ENCODE assay signal across 9 mouse cellular contexts in the genomic region with DNA sequence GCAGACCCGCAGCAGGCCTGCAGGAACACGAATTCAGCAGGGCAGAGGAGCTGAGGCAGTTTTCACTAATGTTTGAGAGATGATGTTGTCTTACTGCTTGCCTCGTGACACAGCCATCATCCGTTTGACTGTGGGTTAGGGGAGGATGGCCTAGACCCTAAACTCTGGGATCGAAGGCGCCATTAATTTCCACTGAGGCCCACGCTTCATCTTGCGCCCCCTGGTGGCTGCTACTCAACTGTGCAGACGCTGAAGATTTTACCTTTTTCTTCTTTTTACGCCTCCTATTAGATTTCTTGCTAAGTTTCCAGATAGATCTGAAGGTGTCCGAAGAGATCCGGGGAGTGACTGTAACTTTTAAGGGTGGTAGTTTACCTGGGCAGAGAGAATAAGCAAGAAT. TPM values are rescaled to one million over a fixed set of nuclear protein-coding genes. Genes with fewer than 3 reads are reported as not detected.
DNase-seq lines count a peak whose midpoint lies in the region; ATAC-seq and TF ChIP-seq lines count a peak whose summit lies in the region.
"Had no signal": no experiment of that assay in that cellular context is flagged by ENCODE, and none has a peak within 500 bp of the region (broad histone marks: within the 10 kb centered on the region; RNA-seq: fewer than 3 reads in every experiment).

No protein-coding gene starts in this region.

- no peak overlapping the region for H3K4me2 ChIP-seq in heart, embryonic 12.5 days
- no peak overlapping the region for H3K4me2 ChIP-seq in embryonic facial prominence, embryonic 11.5 days (ENCODE audit: low read depth, low read length)

- H3K9ac ChIP-seq in heart, adult 2 months (ENCODE audit: low read depth, low read length): no peak overlapping the region
- no peak overlapping the region for H3K9ac ChIP-seq in heart, embryonic 12.5 days
- H3K9ac ChIP-seq in embryonic facial prominence, embryonic 11.5 days (replicated peaks; ENCODE audit: low read length): no peak overlapping the region

- 34% methylated on average over 12 of the region's 12 CpGs for WGBS in heart, adult 2 months
- WGBS in heart, embryonic 12.5 days: 41% methylated on average over 12 of the region's 12 CpGs
- WGBS in embryonic facial prominence, embryonic 11.5 days: 41% methylated on average over 12 of the region's 12 CpGs

- 0 out of 2 replicates have a peak, but pooled peaks have one; percentile 37 for TF ChIP-seq EP300 in heart, adult 2 months (IDR thresholded peaks at IDR 0.05; ENCODE audit: insufficient read depth, low read depth, low read length)

- intact Hi-C loops in heart, adult 2 months (cut with DNase I): loop anchor here (1.0 kb wide), 2 partner anchors 142 to 207 kb away; no protein-coding TSS in a partner anchor

- peak; percentile 87 for TF ChIP-seq CTCF in heart, adult 2 months (IDR thresholded peaks at IDR 0.05)

- no peaks in the 10 kb centered on the region for H3K27me3 ChIP-seq in heart, adult 2 months (ENCODE audit: control insufficient read depth, insufficient read depth, low read length)
- H3K27me3 ChIP-seq in heart, embryonic 12.5 days (replicated peaks): no peaks in the 10 kb centered on the region
- H3K27me3 ChIP-seq in embryonic facial prominence, embryonic 11.5 days (ENCODE audit: control insufficient read depth, insufficient read depth, low read length): no peaks in the 10 kb centered on the region

- no peak for TF ChIP-seq POLR2A in heart, adult 2 months (IDR thresholded peaks at IDR 0.05; ENCODE audit: insufficient read depth, low read depth, low read length)

- no peak overlapping the region for H3K4me3 ChIP-seq in heart, adult 2 months
- H3K4me3 ChIP-seq in heart, embryonic 12.5 days: no peak overlapping the region
- H3K4me3 ChIP-seq in embryonic facial prominence, embryonic 11.5 days (ENCODE audit: low read depth, low read length): no peak overlapping the region

- ATAC-seq in heart, embryonic 12.5 days (ENCODE audit: insufficient number of reproducible peaks, low FRiP score): no peak
- ATAC-seq in embryonic facial prominence, embryonic 11.5 days (replicated peaks; ENCODE audit: insufficient number of reproducible peaks, low FRiP score, low TSS enrichment, low read depth): no peak
- ATAC-seq in neutrophil, adult 5-6 weeks (ENCODE audit: extremely low read depth, insufficient number of reproducible peaks, low FRiP score, poor library complexity, severe bottlenecking): peak; percentile 60

- DNase-seq in heart, adult 2 months: peak; percentile 23 to 61
- DNase-seq in 416B (ENCODE audit: low read depth): peak; percentile 61
- peak; percentile 63 for DNase-seq in T-cell, adult 2 months (ENCODE audit: low spot score)
- DNase-seq in embryonic facial prominence, embryonic 11.5 days (ENCODE audit: low spot score): peak; percentile 68
- DNase-seq in kidney, postnatal 25 days: peak; percentile 43 to 66
- no peak for DNase-seq in urinary bladder, adult 2 months (ENCODE audit: low spot score)

- H3K79me2 ChIP-seq in heart, adult 2 months (replicated peaks; ENCODE audit: control insufficient read depth, insufficient read depth, low read length): no peaks in the 10 kb centered on the region

- H3K27ac ChIP-seq in heart, adult 2 months: no peak overlapping the region
- H3K27ac ChIP-seq in heart, embryonic 12.5 days (ENCODE audit: poor library complexity, severe bottlenecking): no peak overlapping the region
- no peak overlapping the region for H3K27ac ChIP-seq in embryonic facial prominence, embryonic 11.5 days (replicated peaks; ENCODE audit: low read depth, low read length)

- H3K9me3 ChIP-seq in heart, embryonic 12.5 days (replicated peaks): no peaks in the 10 kb centered on the region
- H3K9me3 ChIP-seq in embryonic facial prominence, embryonic 11.5 days (replicated peaks; ENCODE audit: control insufficient read depth, low read length): no peaks in the 10 kb centered on the region

- peaks cover 2% of the 10 kb centered on the region; the same call in 1 of the 2 replicates for H3K4me1 ChIP-seq in heart, adult 2 months (ENCODE audit: control insufficient read depth, insufficient read depth, low read length)
- H3K4me1 ChIP-seq in heart, embryonic 12.5 days (replicated peaks): 0 out of 2 replicates have a peak, but pooled peaks cover 8% of the 10 kb centered on the region
- no peaks in the 10 kb centered on the region for H3K4me1 ChIP-seq in embryonic facial prominence, embryonic 11.5 days (ENCODE audit: control insufficient read depth, insufficient read depth, low read length)

- H3K36me3 ChIP-seq in heart, adult 2 months (ENCODE audit: control insufficient read depth, insufficient read depth, low read length): no peaks in the 10 kb centered on the region
- no peaks in the 10 kb centered on the region for H3K36me3 ChIP-seq in heart, embryonic 12.5 days
- no peaks in the 10 kb centered on the region for H3K36me3 ChIP-seq in embryonic facial prominence, embryonic 11.5 days (replicated peaks; ENCODE audit: control insufficient read depth, insufficient read depth, low read depth, low read length)

RNA-seq across cellular contexts. Expression of a gene that starts 13.3 kb away (rescaled TPM):
- 10 to 100 TPM; 75.8 to 84.5 TPM for total RNA-seq in heart, adult 2 months (2021)
- 195 and 197 TPM in 2 replicates for polyA plus RNA-seq in heart, adult 2 months (2012; rRNA removed)
- 235 and 244 TPM in 2 replicates for polyA plus RNA-seq in heart, embryonic 12.5 days (2016; fragmentation: Nextera tagmentation; extraction: Ambion mirVana)
- 301 and 308 TPM in 2 replicates for polyA plus RNA-seq in embryonic facial prominence, embryonic 11.5 days (2014; fragmentation: Nextera tagmentation; extraction: Ambion mirVana)
- total RNA-seq in neutrophil, adult 5-6 weeks (2017): 19.0 and 31.1 TPM in 2 replicates
- 208 and 227 TPM in 2 replicates for polyA plus RNA-seq in urinary bladder, adult 2 months (2012; rRNA removed)

RNA-seq across cellular contexts. Expression of a gene that starts 33.3 kb away (rescaled TPM):
- not detected for total RNA-seq in heart, adult 2 months (2021)
- polyA plus RNA-seq in heart, adult 2 months (2012; rRNA removed): not detected in 2 replicates
- not detected in 2 replicates for polyA plus RNA-seq in heart, embryonic 12.5 days (2016; fragmentation: Nextera tagmentation; extraction: Ambion mirVana)
- polyA plus RNA-seq in embryonic facial prominence, embryonic 11.5 days (2014; fragmentation: Nextera tagmentation; extraction: Ambion mirVana): not detected in 2 replicates
- total RNA-seq in neutrophil, adult 5-6 weeks (2017): not detected in 2 replicates
- polyA plus RNA-seq in urinary bladder, adult 2 months (2012; rRNA removed): 19.3 and 20.8 TPM in 2 replicates
- polyA plus RNA-seq: liver, embryonic 16.5 days had no signal

Comparison
In these comparisons a context has a peak if more than half of its experiments do, and no peak if none do; other contexts are left out.
1. RNA of a gene that starts 33.3 kb away (polyA plus RNA-seq): 19.3 to 20.8 TPM in urinary bladder, adult 2 months; not detected in heart, adult 2 months, not detected in heart, embryonic 12.5 days and not detected in embryonic facial prominence, embryonic 11.5 days; every median in the first group is over 10 times any median in the second.